Comparison of ENCODE assay signal across 8 mouse cellular contexts in the genomic region with DNA sequence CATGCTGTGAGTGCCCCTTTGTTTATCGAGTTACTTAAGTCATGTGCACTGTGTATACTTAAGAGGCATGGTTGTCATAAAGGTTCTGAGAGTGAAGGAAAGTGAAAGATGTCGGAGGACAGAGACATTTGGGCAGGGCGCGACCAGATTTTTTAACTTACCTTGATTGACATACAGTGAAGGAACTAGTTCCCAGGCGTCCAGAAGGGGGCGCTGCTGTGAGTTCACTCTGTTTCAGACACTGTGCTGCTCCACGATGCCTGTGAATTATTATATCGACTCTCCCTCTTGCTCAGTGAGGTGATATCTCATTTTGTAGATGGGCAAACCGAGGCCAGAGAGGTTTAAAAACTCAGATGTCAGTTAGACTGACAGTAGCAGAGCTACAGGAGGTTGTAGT. TPM values are rescaled to one million over a fixed set of nuclear protein-coding genes. Genes with fewer than 3 reads are reported as not detected.
DNase-seq lines count a peak whose midpoint lies in the region; ATAC-seq and TF ChIP-seq lines count a peak whose summit lies in the region.
"Had no signal": no experiment of that assay in that cellular context is flagged by ENCODE, and none has a peak within 500 bp of the region (broad histone marks: within the 10 kb centered on the region; RNA-seq: fewer than 3 reads in every experiment).

No protein-coding gene starts in this region.

- no peaks in the 10 kb centered on the region for H3K4me1 ChIP-seq in thymus, adult 2 months (replicated peaks; ENCODE audit: control insufficient read depth, insufficient read depth, low read length)
- H3K4me1 ChIP-seq in forebrain, embryonic 11.5 days (replicated peaks; ENCODE audit: control insufficient read depth, insufficient read depth, low read length): no peaks in the 10 kb centered on the region
- H3K4me1 ChIP-seq: limb, embryonic 12.5 days had no signal

- H3K4me2 ChIP-seq in forebrain, embryonic 11.5 days (ENCODE audit: low read depth, low read length, severe bottlenecking): no peak overlapping the region
- H3K4me2 ChIP-seq: limb, embryonic 12.5 days had no signal

- H3K27me3 ChIP-seq in thymus, adult 2 months (ENCODE audit: control insufficient read depth, insufficient read depth, low read length): no peaks in the 10 kb centered on the region
- no peaks in the 10 kb centered on the region for H3K27me3 ChIP-seq in forebrain, embryonic 11.5 days (ENCODE audit: control insufficient read depth, insufficient read depth, low read length)
- H3K27me3 ChIP-seq: limb, embryonic 12.5 days had no signal

- 64% methylated on average over 9 of the region's 9 CpGs for WGBS in thymus, adult 2 months
- WGBS in forebrain, embryonic 11.5 days: 76% methylated on average over 9 of the region's 9 CpGs

- no peaks in the 10 kb centered on the region for H3K9me3 ChIP-seq in forebrain, embryonic 11.5 days (ENCODE audit: control insufficient read depth, low read length)
- H3K9me3 ChIP-seq: limb, embryonic 12.5 days had no signal

- H3K27ac ChIP-seq in thymus, adult 2 months (ENCODE audit: control insufficient read depth, insufficient read depth, low read length): no peak overlapping the region
- H3K27ac ChIP-seq in forebrain, embryonic 11.5 days (ENCODE audit: low read depth, low read length): no peak overlapping the region
- H3K27ac ChIP-seq: limb, embryonic 12.5 days had no signal

- no peak overlapping the region for H3K9ac ChIP-seq in forebrain, embryonic 11.5 days (ENCODE audit: low read length)
- H3K9ac ChIP-seq: limb, embryonic 12.5 days had no signal

- DNase-seq in thymus, adult 2 months: peak; percentile 31
- no peak for DNase-seq in thymus, adult 18-20 months
- peak; percentile 61 to 68 for DNase-seq in adrenal gland, postnatal 36 days
- DNase-seq in lung, postnatal 36 days: peak; percentile 54
- no peak for DNase-seq in embryo, embryonic 11 days
- DNase-seq in forebrain, embryonic 11.5 days (ENCODE audit: low spot score): no peak

- ATAC-seq in monocyte, adult 5-6 weeks (replicated peaks; ENCODE audit: insufficient number of reproducible peaks, low FRiP score, low TSS enrichment, poor library complexity, severe bottlenecking): no peak
- no peak for ATAC-seq in forebrain, embryonic 11.5 days (replicated peaks; ENCODE audit: low FRiP score)

- no peak for TF ChIP-seq POLR2A in thymus, adult 2 months (IDR thresholded peaks at IDR 0.05; ENCODE audit: control insufficient read depth, extremely low read depth, insufficient read depth, low read length, poor library complexity)

- H3K36me3 ChIP-seq in thymus, adult 2 months (ENCODE audit: control insufficient read depth, insufficient read depth, low read length): no peaks in the 10 kb centered on the region
- no peaks in the 10 kb centered on the region for H3K36me3 ChIP-seq in forebrain, embryonic 11.5 days (ENCODE audit: control insufficient read depth, insufficient read depth, low read length)

- no peak for TF ChIP-seq CTCF in thymus, adult 2 months (IDR thresholded peaks at IDR 0.05; ENCODE audit: borderline replicate concordance, control insufficient read depth, extremely low read depth, insufficient read depth, low read length, poor library complexity)

- H3K4me3 ChIP-seq in thymus, adult 2 months (ENCODE audit: control insufficient read depth, insufficient read depth, low read length): no peak overlapping the region
- H3K4me3 ChIP-seq in forebrain, embryonic 11.5 days (ENCODE audit: low read depth, low read length): no peak overlapping the region
- H3K4me3 ChIP-seq: limb, embryonic 12.5 days had no signal

RNA-seq across cellular contexts. Expression of a gene that starts 10.9 kb away (rescaled TPM):
- 6.7 and 8.1 TPM in 2 replicates for polyA plus RNA-seq in thymus, adult 2 months (2012; rRNA removed)
- 1 to 10 TPM; 2.0 to 6.4 TPM for total RNA-seq in adrenal gland, postnatal 36 days (2021)
- 8.5 to 15.1 TPM (median 11.4 TPM) in 3 replicates for total RNA-seq in monocyte, adult 5-6 weeks (2017)
- 39.1 and 42.2 TPM in 2 replicates for polyA plus RNA-seq in forebrain, embryonic 11.5 days (2014; fragmentation: Nextera tagmentation; extraction: Ambion mirVana)

Comparison
In these comparisons a context has a peak if more than half of its experiments do, and no peak if none do; other contexts are left out.
1. DNase-seq: peak in thymus, adult 2 months (single experiment), adrenal gland, postnatal 36 days (2 of 2) and lung, postnatal 36 days (single experiment); none in thymus, adult 18-20 months (0 of 2), embryo, embryonic 11 days (single experiment) and forebrain, embryonic 11.5 days (single experiment).